Mouse (Mus musculus): Measurements from ENCODE around the gene Nup133. TPM values are rescaled to one million over a fixed set of nuclear protein-coding genes. Genes with fewer than 3 reads are reported as not detected.
A peak's percentile ranks its signal among the peaks of the same experiment; 100 is the strongest.

Gene Nup133
- polyA plus RNA-seq, 1 experiment from 2014 or later = 26.5 TPM

DNA sequence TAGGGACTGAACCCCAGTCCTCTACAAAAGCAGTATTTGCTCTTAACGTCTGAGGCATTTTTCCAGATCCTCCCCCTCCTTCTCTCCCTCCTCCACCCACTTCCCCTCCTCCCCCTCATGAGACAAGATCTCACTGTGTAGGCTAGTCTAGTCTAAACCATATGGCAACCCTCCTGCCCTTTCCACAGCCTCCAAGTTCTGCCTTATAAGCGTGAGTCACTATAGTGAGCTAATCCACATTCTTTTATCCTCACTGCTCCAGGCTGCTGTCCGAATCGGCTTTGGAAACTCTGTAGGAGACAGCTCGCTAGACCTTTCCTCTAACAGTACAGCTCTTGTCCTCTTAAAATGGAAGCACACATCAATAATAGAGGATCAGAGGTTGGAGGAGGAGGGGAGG lies 82.1 kb downstream of the Nup133 start:
- DNase-seq (ENCODE audit: low spot score) (no peak), ATAC-seq (ENCODE audit: low FRiP score) (no peak)
- H3K27me3 ChIP-seq (ENCODE audit: control insufficient read depth, insufficient read depth, low read length) = peaks cover 9% of the 10 kb centered on the region; the same call in 1 of the 2 replicates
- no peaks in the 10 kb centered on the region for H3K4me1 ChIP-seq (replicated peaks; ENCODE audit: control insufficient read depth, insufficient read depth, low read length)
- H3K9me3 ChIP-seq (ENCODE audit: control insufficient read depth, low read length) = no peaks in the 10 kb centered on the region
- no peak overlapping the region for H3K4me3 ChIP-seq (replicated peaks; ENCODE audit: low read length)
- 33% methylated on average over 5 of the region's 5 CpGs for WGBS
- H3K9ac ChIP-seq = no peak overlapping the region
- no peak overlapping the region for H3K27ac ChIP-seq
- no peaks in the 10 kb centered on the region for H3K36me3 ChIP-seq (replicated peaks; ENCODE audit: control insufficient read depth, insufficient read depth)
- H3K4me2 ChIP-seq (replicated peaks) = no peak overlapping the region

DNA sequence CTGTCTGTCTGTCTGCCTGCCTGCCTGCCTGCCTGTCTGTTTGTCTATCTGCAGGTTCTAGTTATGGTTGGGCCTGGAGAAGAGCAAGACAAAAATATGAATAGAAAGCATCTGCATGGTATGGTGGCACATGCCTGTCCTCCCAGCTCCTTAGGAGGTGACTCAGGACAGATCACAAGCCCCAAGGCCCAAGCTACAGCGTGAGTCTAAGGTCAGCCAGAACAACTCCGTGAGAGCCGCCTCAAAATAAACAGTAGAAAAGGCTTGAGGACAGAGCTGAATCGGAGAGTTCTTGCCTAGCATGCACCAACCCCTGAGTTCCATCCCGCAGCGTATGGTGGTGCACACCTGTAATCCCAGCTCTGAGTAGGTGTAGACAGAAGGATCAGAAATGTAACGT lies 83.3 kb downstream of the Nup133 start:
- peaks cover 9% of the 10 kb centered on the region; the same call in 1 of the 2 replicates for H3K27me3 ChIP-seq (ENCODE audit: control insufficient read depth, insufficient read depth, low read length)
- H3K4me1 ChIP-seq (replicated peaks; ENCODE audit: control insufficient read depth, insufficient read depth, low read length) = no peaks in the 10 kb centered on the region
- no peak overlapping the region for H3K4me3 ChIP-seq (replicated peaks; ENCODE audit: low read length)
- no peak overlapping the region for H3K9ac ChIP-seq
- H3K9me3 ChIP-seq (ENCODE audit: control insufficient read depth, low read length) = no peaks in the 10 kb centered on the region
- no peaks in the 10 kb centered on the region for H3K36me3 ChIP-seq (replicated peaks; ENCODE audit: control insufficient read depth, insufficient read depth)
- no peak overlapping the region for H3K4me2 ChIP-seq (replicated peaks)
- ATAC-seq (ENCODE audit: low FRiP score) (no peak), DNase-seq (ENCODE audit: low spot score) (no peak)
- WGBS = 87% methylated on average over 7 of the region's 7 CpGs
- no peak overlapping the region for H3K27ac ChIP-seq

DNA sequence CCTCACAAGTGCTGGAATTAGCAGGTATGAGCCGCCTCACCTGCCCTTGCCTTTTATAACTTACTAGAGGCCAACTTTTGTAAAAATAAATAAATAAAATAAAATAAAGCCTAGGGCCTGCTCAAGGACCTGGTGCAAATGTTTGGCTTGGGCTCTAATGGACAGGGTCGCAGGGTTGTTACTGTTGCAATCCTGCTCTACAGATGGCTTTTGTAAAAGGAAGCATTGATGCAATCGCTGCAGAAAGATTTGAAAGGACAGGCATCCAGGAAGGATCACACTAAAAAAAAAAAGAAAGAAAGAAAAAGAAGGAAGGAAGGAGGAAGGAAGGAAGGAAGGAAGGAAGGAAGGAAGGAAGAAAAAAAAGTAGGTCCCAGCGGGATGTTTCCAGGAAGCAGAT lies 88.7 kb downstream of the Nup133 start:
- WGBS = 71% methylated on average over 4 of the region's 4 CpGs
- ATAC-seq (ENCODE audit: low FRiP score) (no peak), DNase-seq (ENCODE audit: low spot score) (no peak)
- Histone ChIP-seq H3K36me3 (replicated peaks; ENCODE audit: control insufficient read depth, insufficient read depth) (no peaks in the 10 kb centered on the region), H3K27me3 (ENCODE audit: control insufficient read depth, insufficient read depth, low read length) (peaks cover 9% of the 10 kb centered on the region; the same call in 1 of the 2 replicates), H3K9ac (peak overlapping the region; percentile 91; the same call in 1 of the 2 replicates), H3K4me3 (replicated peaks; ENCODE audit: low read length) (peak overlapping the region; percentile 94), H3K4me1 (replicated peaks; ENCODE audit: control insufficient read depth, insufficient read depth, low read length) (peaks cover 15% of the 10 kb centered on the region), H3K4me2 (replicated peaks) (peak overlapping the region; percentile 94), H3K9me3 (ENCODE audit: control insufficient read depth, low read length) (no peaks in the 10 kb centered on the region), H3K27ac (no peak overlapping the region)

GRCm38 (mm10) chr8:123859648-123860259 lies 89.3 kb downstream of the Nup133 start, which contains the start of gene Ccsap:
TSS of gene Ccsap (minus strand) at chr8:123860209.
- Histone ChIP-seq H3K9ac (peak within 1 kb of the TSS; percentile 91), H3K4me3 (replicated peaks; ENCODE audit: low read length) (peak within 1 kb of the TSS; percentile 94), H3K9me3 (ENCODE audit: control insufficient read depth, low read length) (no peaks in the 10 kb centered on the region), H3K4me2 (replicated peaks) (peak within 1 kb of the TSS; percentile 94), H3K4me1 (replicated peaks; ENCODE audit: control insufficient read depth, insufficient read depth, low read length) (peaks cover 15% of the 10 kb centered on the region), H3K36me3 (replicated peaks; ENCODE audit: control insufficient read depth, insufficient read depth) (no peaks in the 10 kb centered on the region), H3K27me3 (ENCODE audit: control insufficient read depth, insufficient read depth, low read length) (peaks cover 6% of the 10 kb centered on the region; the same call in 1 of the 2 replicates), H3K27ac (peak within 1 kb of the TSS; percentile 86)
- ATAC-seq (ENCODE audit: low FRiP score) = no peak; the same call in none of the 2 replicates
- 2% methylated on average over 48 of the region's 48 CpGs for WGBS
- no peak for DNase-seq (ENCODE audit: low spot score)

DNA sequence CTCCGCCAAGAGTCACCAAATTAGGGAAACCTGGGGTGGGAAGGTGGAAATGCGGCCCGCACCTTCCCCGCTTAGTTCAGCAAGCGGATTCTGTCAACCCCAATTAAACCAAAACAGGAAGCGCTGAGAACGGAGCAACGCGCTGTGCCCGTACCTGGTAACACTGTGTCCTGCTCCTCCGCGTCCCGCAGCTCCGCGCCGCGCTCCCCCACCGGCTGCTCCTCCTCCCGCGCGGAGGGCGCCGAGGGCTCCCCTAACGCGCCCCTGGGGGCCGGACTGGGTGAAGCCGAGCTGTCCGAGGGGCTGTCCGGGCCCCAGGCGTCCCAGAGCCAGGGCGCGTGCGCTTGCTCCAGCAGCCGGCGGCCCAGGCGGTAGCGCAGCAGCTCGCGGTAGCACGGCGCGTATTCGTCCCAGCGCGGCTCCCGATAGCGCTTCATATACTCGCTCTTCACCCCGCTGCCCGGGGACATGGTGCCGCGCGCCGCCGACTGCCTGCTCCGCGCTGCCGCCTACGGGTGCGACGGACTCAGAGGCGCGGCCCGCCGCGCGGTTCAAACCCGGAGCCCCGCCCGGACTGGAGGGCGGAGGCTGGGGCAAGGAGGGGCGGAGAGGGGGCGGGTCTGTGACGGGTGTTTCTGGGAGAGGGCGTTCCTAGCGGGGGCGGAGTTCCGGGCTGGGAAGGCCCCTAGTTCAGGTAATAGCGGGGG lies 90.0 kb downstream of the Nup133 start:
- peaks cover 6% of the 10 kb centered on the region; the same call in 1 of the 2 replicates for H3K27me3 ChIP-seq (ENCODE audit: control insufficient read depth, insufficient read depth, low read length)
- H3K9me3 ChIP-seq (ENCODE audit: control insufficient read depth, low read length) = no peaks in the 10 kb centered on the region
- peak overlapping the region; percentile 94 for H3K4me2 ChIP-seq (replicated peaks)
- peaks cover 15% of the 10 kb centered on the region for H3K4me1 ChIP-seq (replicated peaks; ENCODE audit: control insufficient read depth, insufficient read depth, low read length)
- WGBS = 1% methylated on average over 79 of the region's 79 CpGs
- no peaks in the 10 kb centered on the region for H3K36me3 ChIP-seq (replicated peaks; ENCODE audit: control insufficient read depth, insufficient read depth)
- H3K4me3 ChIP-seq (replicated peaks; ENCODE audit: low read length) = peak overlapping the region; percentile 94
- peak overlapping the region; percentile 86 for H3K27ac ChIP-seq
- H3K9ac ChIP-seq = peak overlapping the region; percentile 91
- peak; percentile 96 for ATAC-seq (ENCODE audit: low FRiP score)
- peak; percentile 86 for DNase-seq (ENCODE audit: low spot score)

DNA sequence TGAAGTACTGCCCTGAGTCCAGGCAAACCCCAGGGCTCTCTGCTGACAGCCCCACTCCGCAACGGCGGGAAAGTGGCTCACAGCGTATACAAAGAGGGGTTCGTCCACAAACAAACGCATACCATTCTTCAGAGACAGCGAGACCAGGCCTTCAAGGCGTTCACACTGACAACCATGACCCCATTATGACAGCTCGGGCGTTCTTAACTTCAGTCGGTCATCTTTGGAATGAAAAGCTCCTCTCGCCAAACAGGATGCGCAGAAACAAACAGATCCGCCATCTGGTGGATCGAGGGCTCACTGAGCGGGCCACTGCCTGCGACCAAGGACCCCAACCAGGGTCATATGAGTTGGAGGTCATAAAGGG lies 90.5 kb downstream of the Nup133 start:
- Histone ChIP-seq H3K4me1 (replicated peaks; ENCODE audit: control insufficient read depth, insufficient read depth, low read length) (peaks cover 15% of the 10 kb centered on the region), H3K9me3 (ENCODE audit: control insufficient read depth, low read length) (no peaks in the 10 kb centered on the region), H3K27ac (0 out of 2 replicates have a peak overlapping the region, but pooled peaks have one; percentile 86), H3K4me3 (replicated peaks; ENCODE audit: low read length) (peak overlapping the region; percentile 94), H3K27me3 (ENCODE audit: control insufficient read depth, insufficient read depth, low read length) (peaks cover 6% of the 10 kb centered on the region; the same call in 1 of the 2 replicates), H3K4me2 (replicated peaks) (peak overlapping the region; percentile 94), H3K9ac (peak overlapping the region; percentile 91), H3K36me3 (replicated peaks; ENCODE audit: control insufficient read depth, insufficient read depth) (no peaks in the 10 kb centered on the region)
- WGBS = under 1% methylated on average over 17 of the region's 17 CpGs
- ATAC-seq (ENCODE audit: low FRiP score) (no peak), DNase-seq (ENCODE audit: low spot score) (peak; percentile 52)

GRCm38 (mm10) chr8:123857361-123857760 lies 91.7 kb downstream of the Nup133 start:
- Histone ChIP-seq H3K4me3 (replicated peaks; ENCODE audit: low read length) (no peak overlapping the region), H3K4me2 (replicated peaks) (peak overlapping the region; percentile 94; the same call in 1 of the 2 replicates)
- 65% methylated on average over 3 of the region's 3 CpGs for WGBS

GRCm38 (mm10) chr8:123854733-123855475 lies 94.2 kb downstream of the Nup133 start:
- H3K36me3 ChIP-seq (replicated peaks; ENCODE audit: control insufficient read depth, insufficient read depth) = no peaks in the 10 kb centered on the region
- 91% methylated on average over 9 of the region's 9 CpGs for WGBS
- no peaks in the 10 kb centered on the region for H3K27me3 ChIP-seq (ENCODE audit: control insufficient read depth, insufficient read depth, low read length)
- no peak overlapping the region for H3K9ac ChIP-seq
- H3K4me1 ChIP-seq (replicated peaks; ENCODE audit: control insufficient read depth, insufficient read depth, low read length) = peaks cover 10% of the 10 kb centered on the region
- H3K4me2 ChIP-seq (replicated peaks) = no peak overlapping the region
- DNase-seq (ENCODE audit: low spot score) (no peak), ATAC-seq (ENCODE audit: low FRiP score) (no peak)
- no peaks in the 10 kb centered on the region for H3K9me3 ChIP-seq (ENCODE audit: control insufficient read depth, low read length)
- H3K27ac ChIP-seq = no peak overlapping the region
- H3K4me3 ChIP-seq (replicated peaks; ENCODE audit: low read length) = no peak overlapping the region

More at GRCm38 (mm10) chr8:123857361-123857760, 91.7 kb downstream of the Nup133 start:
- Histone ChIP-seq H3K36me3 (replicated peaks; ENCODE audit: control insufficient read depth, insufficient read depth) (no peaks in the 10 kb centered on the region), H3K4me1 (replicated peaks; ENCODE audit: control insufficient read depth, insufficient read depth, low read length) (peaks cover 15% of the 10 kb centered on the region), H3K27me3 (ENCODE audit: control insufficient read depth, insufficient read depth, low read length) (no peaks in the 10 kb centered on the region; the same call in 1 of the 2 replicates), H3K27ac (no peak overlapping the region), H3K9me3 (ENCODE audit: control insufficient read depth, low read length) (no peaks in the 10 kb centered on the region), H3K9ac (no peak overlapping the region)
- no peak for DNase-seq (ENCODE audit: low spot score)
- ATAC-seq (ENCODE audit: low FRiP score) = no peak

- H3K27me3 ChIP-seq (ENCODE audit: control insufficient read depth, insufficient read depth, low read length) = no peaks in the 10 kb centered on the region
- 97% methylated on average over 1 of the region's 1 CpGs for WGBS
- no peak overlapping the region for H3K4me3 ChIP-seq (replicated peaks; ENCODE audit: low read length)
- DNase-seq (ENCODE audit: low spot score) = no peak
- H3K9me3 ChIP-seq (ENCODE audit: control insufficient read depth, low read length) = no peaks in the 10 kb centered on the region
- H3K4me2 ChIP-seq (replicated peaks) = no peak overlapping the region
- no peak overlapping the region for H3K27ac ChIP-seq
- no peak for ATAC-seq (ENCODE audit: low FRiP score)
- H3K9ac ChIP-seq = no peak overlapping the region
- H3K4me1 ChIP-seq (replicated peaks; ENCODE audit: control insufficient read depth, insufficient read depth, low read length) = peaks cover 10% of the 10 kb centered on the region
- H3K36me3 ChIP-seq (replicated peaks; ENCODE audit: control insufficient read depth, insufficient read depth) = no peaks in the 10 kb centered on the region
These were observed 94.8 kb downstream of the Nup133 start for GRCm38 (mm10) chr8:123854252-123854651.

Data from hindbrain, embryonic 14.5 days (tissue).